Mouse (Mus musculus) forebrain, embryonic 14.5 days (tissue): ENCODE measurements at regions not wholly inside any gene's neighbourhood (a gene's known extent, or its start where the extent isn't known, plus 50 kb on each side); places are given as distances from the start of the nearest gene placed in this dataset.

Experiments used
- ATAC-seq: fragments of 200-750 bp; cut with Nextera tagmentation; 2 replicates; pipeline ENCODE4 v1.8.0; 2017; ENCODE audit warnings: mild to moderate bottlenecking, moderate library complexity
- DNase-seq: peaks from one replicate; pipeline ENCODE4 v3.0.0-alpha.2; 2015; ENCODE audit warnings: low spot score
- H3K27ac ChIP-seq: fragments of 300-500 bp; sonication (generic); 2 replicates; pipeline ENCODE4 v1.5.1; 2014; ENCODE audit warnings: low read depth, mild to moderate bottlenecking, control low read depth, low read length, moderate library complexity
- H3K27me3 ChIP-seq: fragments of 300-500 bp; sonication (generic); replicated peaks from 2 replicates; pipeline ENCODE4 v1.6.1; 2014; ENCODE audit warnings: low read length, control low read depth, mixed read lengths; ENCODE audit not compliant: control insufficient read depth, insufficient read depth
- H3K36me3 ChIP-seq: fragments of 300-500 bp; sonication (generic); 2 replicates; pipeline ENCODE4 v1.6.1; 2014; ENCODE audit warnings: low read length, control low read depth; ENCODE audit not compliant: control insufficient read depth, insufficient read depth
- H3K4me1 ChIP-seq: fragments of 300-500 bp; sonication (generic); 2 replicates; pipeline ENCODE4 v1.6.1; 2014; ENCODE audit warnings: antibody characterized with exemption, low read length, control low read depth; ENCODE audit not compliant: control insufficient read depth, insufficient read depth
- H3K4me2 ChIP-seq: fragments of 300-500 bp; sonication (generic); 2 replicates; pipeline ENCODE4 v1.6.1; 2014; ENCODE audit warnings: mild to moderate bottlenecking, control low read depth, low read length
- H3K4me3 ChIP-seq: fragments of 300-500 bp; sonication (generic); 2 replicates; pipeline ENCODE4 v1.5.1; 2014; ENCODE audit warnings: low read depth, low read length, control low read depth
- H3K9ac ChIP-seq: fragments of 300-500 bp; sonication (generic); 2 replicates; pipeline ENCODE4 v1.6.1; 2014; ENCODE audit warnings: mild to moderate bottlenecking, low read length, control low read depth, moderate library complexity
- H3K9me3 ChIP-seq: fragments of 300-500 bp; sonication (generic); replicated peaks from 2 replicates; pipeline ENCODE4 v1.6.1; 2016; ENCODE audit warnings: low read length, control low read depth, mixed read lengths; ENCODE audit not compliant: control insufficient read depth
- WGBS: fragments of 180-500 bp; shearing (Covaris S2); extraction: QIAGEN DNeasy Blood & Tissue Kit; methylation state at CpG from one replicate; pipeline ENCODE4 v1.1.7; 2014; 5-methylcytosine and 5-hydroxymethylcytosine counted together

- no peak for DNase-seq
- no peak overlapping the region for H3K27ac ChIP-seq
- ATAC-seq = no peak
- H3K9ac ChIP-seq = no peak overlapping the region
- no peaks in the 10 kb centered on the region for H3K36me3 ChIP-seq
- no peaks in the 10 kb centered on the region for H3K9me3 ChIP-seq
- H3K4me3 ChIP-seq = no peak overlapping the region
- no peaks in the 10 kb centered on the region for H3K27me3 ChIP-seq
- WGBS = 88% methylated on average over 5 of the region's 5 CpGs
- no peak overlapping the region for H3K4me2 ChIP-seq
- no peaks in the 10 kb centered on the region for H3K4me1 ChIP-seq
Observed at GRCm38 (mm10) chr2:61386966-61387365, 191.4 kb upstream of the Tank start.

- H3K27me3 ChIP-seq = no peaks in the 10 kb centered on the region
- no peak overlapping the region for H3K4me2 ChIP-seq
- ATAC-seq (no peak), DNase-seq (no peak)
- 82% methylated on average over 6 of the region's 6 CpGs for WGBS
- H3K9ac ChIP-seq = no peak overlapping the region
- no peak overlapping the region for H3K4me3 ChIP-seq
- H3K27ac ChIP-seq = no peak overlapping the region
- H3K36me3 ChIP-seq = no peaks in the 10 kb centered on the region
- H3K9me3 ChIP-seq = no peaks in the 10 kb centered on the region
- no peaks in the 10 kb centered on the region for H3K4me1 ChIP-seq
Observed at GRCm38 (mm10) chr2:61384467-61384866, 193.9 kb upstream of the Tank start.

- Histone ChIP-seq H3K9me3 (no peaks in the 10 kb centered on the region), H3K4me3 (no peak overlapping the region), H3K4me2 (no peak overlapping the region), H3K27me3 (no peaks in the 10 kb centered on the region), H3K27ac (no peak overlapping the region), H3K36me3 (no peaks in the 10 kb centered on the region), H3K4me1 (no peaks in the 10 kb centered on the region), H3K9ac (no peak overlapping the region)
- no peak for ATAC-seq
- 87% methylated on average over 1 of the region's 1 CpGs for WGBS
- DNase-seq = no peak
Observed at GRCm38 (mm10) chr2:61383744-61384295, 194.6 kb upstream of the Tank start.

- H3K27ac ChIP-seq = no peak overlapping the region
- no peak overlapping the region for H3K4me3 ChIP-seq
- DNase-seq (no peak), ATAC-seq (no peak)
- WGBS = 86% methylated on average over 5 of the region's 5 CpGs
- no peaks in the 10 kb centered on the region for H3K4me1 ChIP-seq
- no peak overlapping the region for H3K9ac ChIP-seq
- no peaks in the 10 kb centered on the region for H3K36me3 ChIP-seq
- no peaks in the 10 kb centered on the region for H3K9me3 ChIP-seq
- H3K4me2 ChIP-seq = no peak overlapping the region
- no peaks in the 10 kb centered on the region for H3K27me3 ChIP-seq
Observed at GRCm38 (mm10) chr2:61379076-61379475, 199.3 kb upstream of the Tank start.

GRCm38 (mm10) chr2:61378297-61378696 is 200.1 kb upstream of the Tank start:
- Histone ChIP-seq H3K27me3 (no peaks in the 10 kb centered on the region), H3K4me3 (no peak overlapping the region), H3K36me3 (no peaks in the 10 kb centered on the region), H3K4me1 (no peaks in the 10 kb centered on the region), H3K9me3 (no peaks in the 10 kb centered on the region), H3K4me2 (no peak overlapping the region), H3K27ac (no peak overlapping the region), H3K9ac (no peak overlapping the region)
- DNase-seq (no peak), ATAC-seq (no peak)
- WGBS = 96% methylated on average over 5 of the region's 5 CpGs

- no peak overlapping the region for H3K4me3 ChIP-seq
- ATAC-seq (no peak), DNase-seq (no peak)
- no peak overlapping the region for H3K27ac ChIP-seq
- H3K27me3 ChIP-seq = no peaks in the 10 kb centered on the region
- H3K4me2 ChIP-seq = no peak overlapping the region
- H3K9ac ChIP-seq = no peak overlapping the region
- 90% methylated on average over 8 of the region's 8 CpGs for WGBS
- no peaks in the 10 kb centered on the region for H3K4me1 ChIP-seq
- H3K9me3 ChIP-seq = no peaks in the 10 kb centered on the region
- no peaks in the 10 kb centered on the region for H3K36me3 ChIP-seq
Observed at GRCm38 (mm10) chr2:61377756-61378155, 200.6 kb upstream of the Tank start.

GRCm38 (mm10) chr2:61362606-61363005 is 215.8 kb upstream of the Tank start:
- no peak for ATAC-seq
- no peak for DNase-seq
- no peak overlapping the region for H3K9ac ChIP-seq
- no peak overlapping the region for H3K4me3 ChIP-seq
- H3K9me3 ChIP-seq = no peaks in the 10 kb centered on the region
- H3K36me3 ChIP-seq = no peaks in the 10 kb centered on the region
- H3K27me3 ChIP-seq = no peaks in the 10 kb centered on the region
- WGBS = 83% methylated on average over 4 of the region's 4 CpGs
- H3K27ac ChIP-seq = no peak overlapping the region
- no peaks in the 10 kb centered on the region for H3K4me1 ChIP-seq
- H3K4me2 ChIP-seq = no peak overlapping the region

GRCm38 (mm10) chr2:61361394-61361793 is 217.0 kb upstream of the Tank start:
- H3K4me3 ChIP-seq = no peak overlapping the region
- no peaks in the 10 kb centered on the region for H3K9me3 ChIP-seq
- H3K4me2 ChIP-seq = no peak overlapping the region
- no peak for DNase-seq
- H3K27me3 ChIP-seq = no peaks in the 10 kb centered on the region
- 81% methylated on average over 2 of the region's 2 CpGs for WGBS
- H3K27ac ChIP-seq = no peak overlapping the region
- H3K4me1 ChIP-seq = no peaks in the 10 kb centered on the region
- no peak for ATAC-seq
- no peaks in the 10 kb centered on the region for H3K36me3 ChIP-seq
- H3K9ac ChIP-seq = no peak overlapping the region

- Histone ChIP-seq H3K27ac (no peak overlapping the region), H3K4me1 (no peaks in the 10 kb centered on the region), H3K27me3 (no peaks in the 10 kb centered on the region), H3K9ac (no peak overlapping the region), H3K4me3 (no peak overlapping the region), H3K4me2 (no peak overlapping the region), H3K36me3 (no peaks in the 10 kb centered on the region), H3K9me3 (no peaks in the 10 kb centered on the region)
- ATAC-seq = no peak
- WGBS = 62% methylated on average over 8 of the region's 8 CpGs
- no peak for DNase-seq
Observed at GRCm38 (mm10) chr2:61354104-61354503, 224.3 kb upstream of the Tank start.
